Mouse (Mus musculus): Measurements from ENCODE around the gene Cdc40.

- TF ChIP-seq POLR2A (IDR thresholded peaks at IDR 0.05; ENCODE audit: insufficient read length, low read depth) (no peak), MYOG (IDR thresholded peaks at IDR 0.05; ENCODE audit: control insufficient read depth in 1 of 3, insufficient read depth in 1 of 3, insufficient read length in 2 of 3, low read depth in 2 of 3) (no peak), TCF3 (IDR thresholded peaks at IDR 0.05; ENCODE audit: insufficient read length, low read depth) (no peak), REST (IDR thresholded peaks at IDR 0.05; ENCODE audit: insufficient read depth, insufficient read length) (no peak), USF1 (IDR thresholded peaks at IDR 0.05; ENCODE audit: low read depth) (no peak)
These were observed 27.5 kb downstream of the Cdc40 start for GRCm38 (mm10) chr10:40855616-40856015.

Data from myocyte (in vitro differentiated cells).